Mouse (Mus musculus): ENCODE measurements around the gene Nrxn3.
A peak's percentile ranks its signal among the peaks of the same experiment; 100 is the strongest.

Gene Nrxn3

DNA sequence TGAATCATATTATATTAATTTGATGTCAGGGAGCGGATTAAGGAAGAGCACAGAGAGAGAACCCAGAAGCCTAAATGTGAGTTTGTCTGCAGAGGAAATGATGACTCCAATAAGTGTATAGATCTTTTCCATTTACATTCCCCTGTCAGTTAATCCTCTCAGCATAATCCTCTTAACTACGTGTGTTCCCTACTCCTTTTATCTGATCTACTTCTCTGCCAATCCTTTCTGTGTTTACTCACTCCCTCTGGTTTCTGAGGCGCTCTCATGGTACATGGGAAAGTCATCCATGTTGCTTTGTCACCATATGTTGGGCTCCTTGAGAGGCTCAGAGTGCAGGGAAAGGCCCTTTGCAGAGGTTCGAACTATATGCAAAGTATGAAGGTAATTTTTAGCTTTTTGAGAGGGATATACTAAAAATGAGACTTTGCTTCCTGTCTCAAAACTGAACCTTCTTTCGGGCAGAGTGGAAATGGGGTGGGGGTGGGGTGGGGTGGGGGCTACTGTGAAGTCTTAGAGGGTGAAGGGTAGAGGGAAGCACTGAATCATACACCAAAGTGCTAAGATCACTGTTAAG lies 350.6 kb downstream of the Nrxn3 start:
- DNase-seq = no peak

DNA sequence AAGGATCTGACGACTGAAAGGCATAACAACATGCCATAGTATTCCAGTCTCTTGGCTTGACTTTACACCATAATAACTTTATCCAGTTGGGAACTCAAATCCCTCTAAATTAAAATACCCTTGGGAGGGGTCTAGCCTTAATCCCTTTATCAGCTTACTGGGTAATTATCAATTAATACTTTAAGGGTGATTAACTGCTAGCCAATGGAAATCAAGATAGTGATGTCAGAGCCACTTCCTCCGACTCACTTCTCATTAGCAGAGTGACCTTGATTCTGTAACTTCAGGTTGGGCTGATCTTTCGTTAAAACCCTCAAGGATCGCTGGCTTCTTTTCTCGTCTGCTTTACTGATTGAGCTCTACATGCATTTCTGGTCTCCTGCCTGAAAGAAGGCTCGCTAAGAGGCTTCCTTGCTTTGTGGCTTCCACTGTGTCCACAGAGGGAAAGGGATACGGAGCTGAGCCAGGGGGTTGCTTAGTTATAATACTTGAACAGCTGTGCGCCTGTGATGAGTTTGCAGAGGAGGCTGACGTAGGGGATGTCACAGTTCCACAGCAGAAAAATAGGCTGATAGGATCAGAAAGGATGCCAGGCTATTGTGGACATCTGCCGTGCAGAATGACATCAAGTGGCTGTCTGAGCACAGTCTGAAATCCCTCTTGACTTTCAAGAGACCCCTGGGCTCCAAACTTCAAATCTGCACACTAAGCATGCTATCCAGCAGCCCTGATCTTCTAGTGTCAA lies 352.0 kb downstream of the Nrxn3 start:
- DNase-seq = peak; percentile 7 to 23

GRCm38 (mm10) chr12:89093806-89094479 lies 371.3 kb downstream of the Nrxn3 start:
- DNase-seq = peak; percentile 24 to 25

- DNase-seq = no peak
Observed at GRCm38 (mm10) chr12:89097561-89097960, 374.9 kb downstream of the Nrxn3 start.

DNA sequence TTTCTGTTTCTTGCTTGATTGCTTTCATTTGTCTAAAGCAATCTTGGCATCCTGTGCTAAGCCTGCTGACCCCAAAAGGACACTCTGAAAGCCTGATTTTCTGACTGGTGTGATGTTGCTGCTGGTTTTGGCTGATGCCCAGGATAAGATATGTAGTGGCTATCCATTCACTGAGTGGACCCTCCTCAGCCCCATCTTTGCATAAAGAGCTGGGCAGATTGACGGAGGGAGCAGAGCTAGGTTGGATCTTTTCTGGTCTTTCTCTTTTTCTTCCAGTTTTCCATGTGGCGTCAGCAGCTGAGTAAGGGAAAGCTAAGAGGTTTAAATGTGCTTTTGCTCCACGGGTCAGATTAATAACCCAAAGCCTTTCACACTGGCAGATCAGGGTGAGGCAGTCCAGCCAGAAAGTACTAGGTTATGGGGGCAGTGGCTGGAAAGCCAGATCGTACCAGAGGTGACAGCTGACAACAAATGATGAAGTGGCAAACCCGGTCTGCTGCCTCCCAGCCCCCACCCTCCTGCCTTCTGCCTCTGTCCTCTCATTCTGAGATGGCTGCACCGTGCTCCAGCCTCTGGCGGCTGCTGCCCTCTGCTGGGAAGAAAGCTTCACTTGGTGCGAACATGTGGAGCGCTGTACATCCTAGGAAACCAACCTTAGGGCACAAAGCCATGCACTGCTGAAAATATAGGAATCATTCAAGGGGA lies 383.5 kb downstream of the Nrxn3 start:
- peak; percentile 96 for DNase-seq

GRCm38 (mm10) chr12:89106881-89107584 lies 384.4 kb downstream of the Nrxn3 start:
- DNase-seq = no peak

GRCm38 (mm10) chr12:89109779-89110335 lies 387.2 kb downstream of the Nrxn3 start:
- peak; percentile 34 to 40 for DNase-seq

GRCm38 (mm10) chr12:89128602-89129001 lies 405.9 kb downstream of the Nrxn3 start:
- no peak for DNase-seq

DNA sequence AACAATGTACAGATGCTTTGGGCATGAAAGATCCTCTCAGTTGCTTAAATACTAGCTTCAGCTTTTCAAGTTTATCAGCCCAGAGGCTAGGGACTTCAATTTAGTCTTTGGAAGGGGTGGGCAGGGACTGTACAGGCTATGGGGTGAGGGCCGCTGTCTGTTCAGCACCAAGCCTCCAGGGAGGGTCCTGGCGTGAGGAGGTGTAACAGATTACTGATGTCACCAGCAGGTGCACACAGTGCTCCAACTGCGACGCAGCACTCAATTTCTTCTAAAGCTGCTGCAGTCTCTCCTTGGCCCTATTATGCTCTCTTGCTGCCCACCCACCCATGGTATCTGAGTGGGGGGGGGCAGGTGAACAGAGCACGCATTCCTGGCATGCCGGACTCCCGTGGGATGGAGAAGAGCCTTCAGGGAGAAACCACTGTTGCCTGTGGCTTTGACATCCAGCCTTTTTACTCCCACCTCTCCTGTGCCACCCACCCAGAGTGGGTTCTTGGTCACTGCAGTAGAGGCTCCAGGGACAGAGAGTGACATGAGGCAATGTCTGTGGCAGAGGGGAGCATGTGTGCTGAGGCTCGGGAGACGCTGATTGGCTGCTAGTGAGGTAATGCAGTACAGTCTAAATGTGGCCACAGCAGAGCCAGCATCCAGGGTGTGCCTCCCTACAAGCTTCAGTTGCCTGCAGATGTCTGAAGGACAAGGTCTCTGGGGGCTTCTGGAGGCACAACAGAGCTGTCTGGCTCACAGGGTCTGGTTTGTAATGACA lies 406.6 kb downstream of the Nrxn3 start:
- DNase-seq = peak in 1 of 2 experiments; percentile 6

GRCm38 (mm10) chr12:89134333-89134732 lies 411.7 kb downstream of the Nrxn3 start:
- DNase-seq = peak; percentile 63 to 73

DNA sequence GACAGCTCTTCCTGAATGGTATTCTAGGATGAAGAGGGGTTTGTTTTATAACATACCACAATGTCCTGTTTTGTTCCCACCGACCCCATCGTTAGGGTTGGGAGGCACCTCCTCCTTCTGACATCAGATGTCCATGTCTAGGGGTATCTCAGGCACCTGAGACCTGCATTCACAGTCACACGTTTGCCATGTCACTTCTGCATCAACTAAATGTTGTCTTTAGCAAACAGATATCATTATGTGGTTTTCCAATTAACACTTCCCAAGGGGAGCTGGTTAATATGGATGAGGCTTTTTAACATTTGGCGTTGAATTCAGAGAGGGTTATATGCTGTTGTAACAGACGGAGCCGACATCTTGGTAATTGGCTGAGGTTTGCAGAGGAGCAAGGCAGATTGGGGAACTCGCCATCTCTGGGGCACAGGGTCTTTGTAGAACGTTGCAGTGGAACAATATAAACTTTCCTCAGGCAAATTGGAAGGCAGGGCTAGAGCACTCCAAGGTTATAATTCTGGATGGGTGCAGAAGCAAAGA lies 412.2 kb downstream of the Nrxn3 start:
- no peak for DNase-seq

DNA sequence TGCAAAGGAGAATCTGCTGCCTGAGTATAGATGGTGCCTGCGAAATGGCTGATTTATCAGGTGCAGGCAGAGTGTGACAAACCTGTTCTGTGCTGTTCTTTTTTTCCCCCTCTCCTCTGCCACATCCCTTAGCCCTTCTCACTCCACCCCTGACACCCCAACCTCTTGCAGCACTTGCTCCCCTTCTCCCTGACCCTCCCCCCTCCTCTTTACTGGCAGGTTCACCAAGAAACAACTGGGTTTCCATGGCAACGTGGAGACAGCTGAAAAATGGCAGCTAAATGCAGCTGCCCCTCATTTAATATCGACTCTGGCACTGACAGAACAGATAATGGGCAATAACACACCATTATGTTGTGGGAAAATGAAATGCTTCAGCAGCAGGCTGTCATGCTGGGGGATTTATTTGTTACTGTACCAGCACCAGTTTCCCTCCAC lies 426.3 kb downstream of the Nrxn3 start:
- DNase-seq = peak; percentile 29 to 39

GRCm38 (mm10) chr12:89149455-89149854 lies 426.8 kb downstream of the Nrxn3 start:
- no peak for DNase-seq

- DNase-seq = no peak
Observed at GRCm38 (mm10) chr12:89156086-89156757, 433.5 kb downstream of the Nrxn3 start.

- DNase-seq = no peak
Observed at GRCm38 (mm10) chr12:89159353-89159752, 436.7 kb downstream of the Nrxn3 start.

DNA sequence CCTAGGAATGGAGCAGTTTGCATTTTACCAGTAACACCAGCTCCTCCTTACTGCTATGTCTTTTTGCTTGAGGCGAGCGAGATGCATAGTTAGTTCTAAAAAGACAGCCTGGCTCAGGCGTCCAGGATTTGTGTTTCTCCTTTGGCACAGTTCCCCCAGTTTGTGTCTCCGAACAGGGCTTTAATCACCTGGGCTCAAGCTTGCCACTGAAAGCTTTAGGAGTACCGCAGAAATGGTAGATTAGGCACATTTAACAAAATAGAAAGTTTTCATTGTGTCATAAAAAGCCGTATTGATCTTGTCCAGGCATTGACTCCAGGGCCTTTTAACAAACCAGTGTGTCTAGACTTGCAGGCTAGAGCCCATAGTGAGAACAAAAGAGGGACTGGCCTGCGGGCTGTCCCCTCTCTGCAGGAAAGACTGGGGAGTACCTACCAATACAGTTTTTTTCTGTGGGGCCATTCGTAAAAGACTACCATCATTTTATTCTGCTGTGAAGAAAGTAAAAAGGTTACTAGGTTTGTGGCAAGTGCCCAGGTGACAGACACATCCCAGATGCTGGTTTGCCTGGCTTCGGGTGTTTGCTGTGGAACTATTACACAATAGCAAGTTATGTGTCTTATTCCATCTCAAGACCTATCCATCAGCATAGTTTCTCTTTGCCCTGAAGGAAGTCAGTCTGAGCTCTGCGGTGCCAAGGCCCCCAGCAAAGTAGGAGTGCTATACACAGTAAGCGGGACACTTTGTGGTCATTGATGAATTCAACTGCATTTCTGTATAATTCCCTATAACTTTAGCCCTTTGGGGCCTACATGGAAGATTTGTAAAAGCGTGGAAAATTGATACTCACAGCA lies 451.9 kb downstream of the Nrxn3 start:
- DNase-seq = peak; percentile 13 to 16

- peak in 1 of 2 experiments; percentile 6 for DNase-seq
Observed at GRCm38 (mm10) chr12:89179970-89180666, 457.4 kb downstream of the Nrxn3 start.

- DNase-seq = peak; percentile 44 to 54
Observed at GRCm38 (mm10) chr12:89181157-89181561, 458.5 kb downstream of the Nrxn3 start.

Data from cerebellum, postnatal 10 days (tissue).